Mouse (Mus musculus): ENCODE measurements around the gene Tmod1. TPM values are rescaled to one million over a fixed set of nuclear protein-coding genes. Genes with fewer than 3 reads are reported as not detected.
A peak's percentile ranks its signal among the peaks of the same experiment; 100 is the strongest.

Gene Tmod1
- total RNA-seq, 2 experiments from 2014 or later: 10.4 to 10.6 TPM

DNA sequence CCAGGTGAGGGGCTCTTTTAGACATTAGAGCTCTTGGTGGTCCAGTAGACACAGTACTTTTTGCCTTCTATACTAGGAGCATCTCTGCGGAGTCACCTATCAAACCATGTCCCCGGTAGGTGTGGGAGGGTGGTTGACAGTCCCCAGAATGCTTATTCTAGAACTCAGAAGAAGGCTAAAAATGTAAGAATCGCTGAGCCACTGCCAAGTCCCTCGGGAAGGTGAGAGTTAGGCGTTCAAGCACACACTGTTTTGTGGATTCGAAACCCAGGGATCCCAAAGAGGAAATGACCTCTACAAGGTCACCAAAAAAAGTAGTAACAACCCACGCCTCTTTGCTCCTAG is 48.7 kb downstream of the Tmod1 start:
- DNase-seq (ENCODE audit: low spot score in 2 of 2): no peak

DNA sequence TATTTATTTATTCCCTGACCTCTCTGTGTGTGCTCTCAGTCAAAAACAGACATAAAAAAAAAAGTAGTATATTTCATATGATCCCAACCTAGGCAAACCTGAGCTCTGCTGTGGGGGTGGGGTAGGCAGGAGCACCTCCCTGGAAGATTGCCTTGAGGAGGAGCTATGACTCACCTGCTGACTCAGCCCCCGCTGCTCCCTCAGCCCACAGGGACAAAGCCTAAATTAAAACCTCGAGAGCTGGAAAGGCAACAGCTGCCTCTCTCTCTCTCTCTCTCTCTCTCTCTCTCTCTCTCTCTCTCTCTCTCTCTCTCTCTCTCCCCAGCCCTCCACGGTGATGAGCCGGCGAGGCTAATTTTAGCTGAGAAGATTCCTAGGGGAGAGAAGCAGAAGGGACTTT is 49.1 kb downstream of the Tmod1 start:
- no peak for DNase-seq (ENCODE audit: low spot score in 2 of 2)

GRCm38 (mm10) chr4:46089524-46090125 is 50.9 kb downstream of the Tmod1 start:
- no peak for DNase-seq (ENCODE audit: low spot score in 2 of 2)

DNA sequence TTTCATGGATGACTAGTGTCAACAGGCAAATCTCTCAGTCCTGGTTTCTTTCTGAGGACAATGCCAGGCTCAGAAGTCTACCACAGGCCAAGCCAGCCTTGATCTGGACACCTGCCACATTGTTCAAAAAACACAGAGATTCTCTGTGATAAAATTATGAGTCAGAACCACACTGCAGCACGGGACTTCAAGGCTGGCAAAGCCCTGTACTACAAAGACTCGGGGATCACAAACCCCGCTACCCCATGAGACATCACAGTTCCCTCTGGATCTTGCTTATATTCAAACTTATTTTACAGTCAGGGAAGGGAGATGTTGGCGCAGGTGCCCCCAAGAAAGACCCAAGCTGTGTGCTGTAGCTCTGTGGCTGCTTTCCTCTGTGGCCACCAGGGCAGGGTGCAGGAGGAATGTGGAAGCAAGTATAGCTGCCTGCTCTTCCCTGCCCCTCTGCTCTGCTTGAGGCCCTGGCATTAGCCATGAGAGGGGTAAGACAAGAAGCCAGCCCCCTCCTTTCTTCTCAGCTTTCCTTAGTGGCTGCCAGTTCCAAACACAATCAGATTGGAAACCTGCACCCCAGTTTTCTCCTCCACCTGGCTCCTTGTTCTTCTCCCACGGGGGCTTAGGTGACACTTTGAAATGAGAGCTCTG is 53.8 kb downstream of the Tmod1 start:
- DNase-seq (ENCODE audit: low spot score in 2 of 2): no peak

- no peak for DNase-seq (ENCODE audit: low spot score in 2 of 2)
Measured at GRCm38 (mm10) chr4:46094916-46095825, 56.4 kb downstream of the Tmod1 start.

- no peak for DNase-seq (ENCODE audit: low spot score in 2 of 2)
Measured at GRCm38 (mm10) chr4:46095826-46096159, 57.1 kb downstream of the Tmod1 start.

GRCm38 (mm10) chr4:46096546-46096945 is 57.8 kb downstream of the Tmod1 start:
- DNase-seq (ENCODE audit: low spot score in 2 of 2): no peak

DNA sequence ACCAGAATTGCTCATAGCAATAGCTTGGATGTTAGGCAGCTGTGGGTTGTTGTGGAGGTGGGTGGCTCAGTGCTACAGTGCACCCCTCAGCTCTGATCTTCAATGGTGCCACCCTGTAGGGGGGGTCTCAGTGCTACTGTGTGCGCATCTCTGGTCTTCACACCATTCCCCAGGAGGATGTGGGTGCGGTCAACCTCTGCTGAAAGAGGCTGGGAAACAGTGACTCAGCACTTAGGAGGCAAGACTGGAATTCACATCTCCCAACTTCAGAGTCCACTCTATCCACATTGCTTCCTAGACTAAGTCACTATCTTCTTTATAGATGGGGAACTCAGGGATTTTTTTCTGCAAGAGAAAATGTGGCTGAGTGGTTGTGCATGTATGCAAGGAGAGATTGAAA is 58.9 kb downstream of the Tmod1 start:
- no peak for DNase-seq (ENCODE audit: low spot score in 2 of 2)

DNA sequence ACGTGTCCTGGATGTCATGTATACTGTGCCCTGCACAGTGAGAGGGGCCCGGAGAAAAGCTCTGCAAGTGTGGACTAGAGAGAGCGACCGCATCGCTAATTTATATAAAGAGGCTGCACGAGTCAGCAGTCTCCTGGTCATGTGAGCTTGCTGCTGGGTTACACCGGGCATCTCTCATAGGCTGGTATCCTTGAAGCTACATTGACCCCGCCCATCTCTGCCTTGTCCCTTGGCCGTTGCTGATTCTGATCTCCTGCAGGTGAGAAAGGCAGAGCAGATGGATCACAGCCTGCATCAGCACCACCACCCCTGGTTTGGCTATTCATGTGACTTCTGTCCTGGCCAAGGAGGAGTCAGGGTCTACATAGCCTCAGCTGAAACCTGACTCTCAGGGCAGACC is 60.4 kb downstream of the Tmod1 start:
- DNase-seq (ENCODE audit: low spot score in 2 of 2): no peak

GRCm38 (mm10) chr4:46100539-46100938 is 61.8 kb downstream of the Tmod1 start:
- DNase-seq (ENCODE audit: low spot score in 2 of 2): no peak

- DNase-seq (ENCODE audit: low spot score in 2 of 2): no peak
Measured at GRCm38 (mm10) chr4:46101211-46101711, 62.5 kb downstream of the Tmod1 start.

DNA sequence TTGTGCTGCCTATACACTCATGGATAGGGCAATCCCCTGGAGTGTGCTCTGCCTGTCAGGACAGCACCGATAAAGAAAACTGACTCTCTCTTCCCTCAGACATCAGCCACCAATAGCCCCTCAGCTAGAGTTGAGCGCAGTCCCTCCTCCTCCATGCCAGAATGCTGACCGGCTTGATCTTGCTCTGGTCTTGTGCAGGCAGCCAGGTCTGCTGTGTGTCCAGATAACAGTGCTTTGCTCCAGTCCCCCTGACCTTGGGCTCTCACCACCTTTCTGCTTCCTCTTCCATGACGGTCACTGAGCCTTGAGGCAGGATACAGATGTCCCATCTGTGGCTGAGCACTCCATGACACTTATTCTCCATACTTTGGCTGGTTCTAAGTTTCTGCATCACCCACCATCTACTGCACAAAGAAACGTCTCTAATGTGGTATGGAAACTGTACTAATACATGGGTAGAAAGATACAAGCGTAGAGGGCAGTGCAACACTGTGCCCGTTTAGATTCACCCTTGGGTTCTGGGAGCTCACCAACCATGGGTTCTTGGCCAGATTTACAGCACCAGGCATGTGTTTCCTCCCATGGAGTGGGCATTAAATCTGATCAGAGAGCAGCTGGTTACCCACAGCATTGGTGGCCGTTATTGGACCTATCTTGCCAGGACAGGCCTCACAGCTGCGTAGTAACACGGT is 63.5 kb downstream of the Tmod1 start:
- DNase-seq (ENCODE audit: low spot score in 2 of 2): no peak

DNA sequence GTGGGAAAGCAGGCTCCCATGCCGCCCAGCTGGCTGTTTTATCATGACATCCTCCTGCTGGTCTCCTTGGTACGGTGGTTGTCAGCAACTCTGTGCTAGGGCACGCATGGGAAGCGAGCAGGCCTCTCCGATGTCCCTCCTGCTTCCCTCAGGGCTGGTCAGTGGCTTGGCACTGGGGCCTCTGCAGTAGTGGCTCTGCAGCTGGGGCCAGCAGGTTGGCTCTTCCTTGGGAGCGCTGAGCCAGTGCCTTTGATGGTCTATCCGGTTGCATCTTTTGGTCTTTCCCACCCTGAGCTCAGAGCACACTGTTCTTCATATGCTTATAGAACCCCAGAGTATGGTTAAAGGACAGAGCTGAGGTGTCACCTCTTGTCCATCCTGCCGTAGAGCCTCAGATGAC is 71.3 kb downstream of the Tmod1 start:
- DNase-seq (ENCODE audit: low spot score in 2 of 2): no peak

DNA sequence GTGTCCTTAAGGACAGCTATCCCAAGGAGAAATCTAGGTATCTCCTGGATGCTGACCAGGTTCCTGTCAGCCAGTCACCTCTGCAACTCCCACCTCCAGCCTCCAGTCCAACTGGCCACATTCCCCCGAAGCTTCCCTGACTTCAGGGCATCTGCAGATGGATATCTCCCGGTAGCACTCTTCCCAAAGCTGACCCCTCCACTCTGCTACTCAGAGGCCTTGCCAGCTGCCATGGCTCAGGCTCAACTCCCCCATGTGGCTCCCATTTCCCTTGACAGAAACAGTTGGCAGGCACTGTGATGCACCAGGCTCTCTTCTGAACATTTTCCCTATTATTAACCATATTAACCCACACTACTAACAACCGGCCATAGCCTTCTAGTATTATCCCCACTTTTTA is 72.6 kb downstream of the Tmod1 start:
- DNase-seq (ENCODE audit: low spot score in 2 of 2): no peak

- DNase-seq (ENCODE audit: low spot score in 2 of 2): no peak
Measured at GRCm38 (mm10) chr4:46115308-46115707, 76.6 kb downstream of the Tmod1 start.

DNA sequence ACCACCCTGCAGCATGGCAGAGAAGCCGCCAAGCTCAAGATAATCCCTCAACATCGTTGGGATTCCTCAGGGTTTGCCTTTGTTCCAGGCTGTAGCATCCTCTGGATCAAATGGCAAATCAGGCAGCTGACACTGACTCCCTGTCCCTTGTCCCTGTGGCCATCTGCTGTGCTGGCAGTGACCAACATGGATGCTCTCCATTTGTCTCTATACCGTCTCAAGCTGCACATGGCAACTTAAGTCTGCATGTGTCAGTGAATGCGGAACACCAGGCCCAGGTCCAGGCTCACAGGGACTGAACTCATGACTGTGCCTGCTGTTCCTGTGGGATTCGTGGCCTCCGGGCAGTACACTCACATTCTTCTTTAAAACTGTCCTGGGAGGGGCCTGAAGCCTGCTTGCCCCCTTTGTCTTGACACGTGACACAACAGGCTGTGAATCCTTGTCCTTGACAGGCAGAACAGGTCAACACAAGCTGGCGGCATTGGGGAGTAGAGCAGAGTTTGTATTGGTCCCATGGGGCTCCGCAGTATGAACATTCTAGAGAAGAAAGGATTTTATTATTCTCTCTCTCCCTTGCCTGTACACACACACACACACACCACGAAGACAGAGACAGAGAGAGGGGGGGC is 77.9 kb downstream of the Tmod1 start:
- DNase-seq (ENCODE audit: low spot score in 2 of 2): no peak

GRCm38 (mm10) chr4:46117536-46117935 is 78.8 kb downstream of the Tmod1 start:
- DNase-seq (ENCODE audit: low spot score in 2 of 2): no peak

- DNase-seq (ENCODE audit: low spot score in 2 of 2): no peak
Measured at GRCm38 (mm10) chr4:46119514-46120094, 80.9 kb downstream of the Tmod1 start.

GRCm38 (mm10) chr4:46120767-46121166 is 82.0 kb downstream of the Tmod1 start:
- no peak for DNase-seq (ENCODE audit: low spot score in 2 of 2)

DNA sequence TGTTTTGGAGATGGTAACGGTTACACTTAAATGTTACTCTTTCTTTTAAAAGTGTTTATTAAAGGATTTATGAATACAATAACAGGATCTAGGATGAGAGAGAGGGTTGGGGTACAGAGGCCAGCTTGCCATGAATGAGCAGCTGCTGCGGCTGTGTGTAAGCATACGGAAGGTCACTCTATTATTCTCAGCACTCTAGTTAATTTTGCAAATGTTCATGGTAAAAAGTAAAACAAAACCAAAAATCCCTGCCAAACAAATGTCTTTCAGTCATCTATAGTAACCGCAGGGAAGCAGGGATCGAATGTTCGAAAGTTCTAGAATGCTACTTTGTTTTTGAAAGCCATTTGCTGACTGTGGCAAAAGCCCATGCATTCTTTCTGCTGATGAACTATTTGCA is 84.6 kb downstream of the Tmod1 start:
- DNase-seq (ENCODE audit: low spot score in 2 of 2): no peak

GRCm38 (mm10) chr4:46126541-46126940 is 87.8 kb downstream of the Tmod1 start:
- DNase-seq (ENCODE audit: low spot score in 2 of 2): peak in 1 of 2 experiments; percentile 29

Measured in adrenal gland, postnatal 4 days (tissue).